Mouse (Mus musculus) spleen, embryonic (tissue): Measurements from ENCODE around the gene Elovl5.

Source experiments
- CTCF ChIA-PET: fragments of 350-600 bp; sonication (Branson Sonifier 250); formaldehyde crosslinking; loops from one replicate; lab custom pipeline; 2022; lab: Charles Lee

Gene Elovl5

DNA sequence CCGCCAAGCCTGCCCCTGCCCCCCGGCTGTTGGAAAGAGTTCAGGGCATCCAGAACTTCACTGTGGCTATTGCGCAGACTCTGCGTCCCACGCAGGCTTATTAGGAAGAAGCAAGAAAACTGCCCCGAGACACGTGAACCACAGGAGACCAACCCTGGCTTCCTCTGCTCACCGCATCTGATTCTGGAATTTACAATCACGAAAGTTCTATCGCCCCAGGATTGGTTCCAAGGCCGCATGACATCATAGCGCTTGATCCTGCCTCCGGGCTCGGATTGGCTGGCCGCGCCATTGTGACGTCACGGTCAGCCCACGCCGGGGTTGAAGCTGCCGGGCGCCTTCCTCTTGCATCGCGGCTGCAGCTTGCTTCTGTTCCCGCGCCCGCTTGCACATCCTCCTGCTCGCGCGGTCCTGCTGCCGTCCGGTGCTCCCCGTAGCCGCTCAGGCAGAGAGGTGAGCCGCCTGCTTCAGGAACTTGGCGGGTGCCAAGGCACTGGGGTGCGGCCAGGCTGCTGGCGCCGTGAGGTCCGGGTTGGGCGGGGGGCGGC lies at the start of gene Elovl5:
Elovl5 (plus strand) TSS at position 291 of the 548 bp plus-strand sequence.
- CTCF ChIA-PET = no interaction called here

DNA sequence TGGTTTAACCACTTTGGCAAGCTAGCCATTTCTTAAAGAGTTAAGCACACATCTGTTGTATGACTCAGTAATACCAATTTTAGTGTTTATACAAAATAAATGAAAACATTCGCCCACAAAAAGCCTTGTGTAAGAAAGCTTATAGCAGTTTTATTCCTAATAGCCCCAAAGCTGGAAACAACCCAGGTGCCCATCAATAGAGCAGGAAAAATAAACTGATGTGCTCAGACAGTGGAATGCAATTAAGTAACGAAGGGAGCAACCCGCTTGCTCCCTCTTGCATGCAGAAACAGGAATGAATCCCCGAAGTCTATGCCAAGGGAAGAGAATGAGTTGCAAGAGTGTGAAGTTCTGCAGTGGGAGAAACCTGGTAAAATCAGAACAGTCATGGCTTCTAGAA lies 25.7 kb upstream of the Elovl5 start:
- CTCF ChIA-PET = interaction anchor here (0.6 to 0.7 kb wide), 2 partner anchors 32 to 64 kb away, joined by 7 to 15 read pairs; no protein-coding TSS in a partner anchor

GRCm38 (mm10) chr9:77898551-77898950 lies 18.6 kb upstream of the Elovl5 start:
- CTCF ChIA-PET = interaction anchor here (0.6 kb wide), 1 partner anchor 30 kb away, joined by 5 read pairs; no protein-coding TSS in a partner anchor

DNA sequence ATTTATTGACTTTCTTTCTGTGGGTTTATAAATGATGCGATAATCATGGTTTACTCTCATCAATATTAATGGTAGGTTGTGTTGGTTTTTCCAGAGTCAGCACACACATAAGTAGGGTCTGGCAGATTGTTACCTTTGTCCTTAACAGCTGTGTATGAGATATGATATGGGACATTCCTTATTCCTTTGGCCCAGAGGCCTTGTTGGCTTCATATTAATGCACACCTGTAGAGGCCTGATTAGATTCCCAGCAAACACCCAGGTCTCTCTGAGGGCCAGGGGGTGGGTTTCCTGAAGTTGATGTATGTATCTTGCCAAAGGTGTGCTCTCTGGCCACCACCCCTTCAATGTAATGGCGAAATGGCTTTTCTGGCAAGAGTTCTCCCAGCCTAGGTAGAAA lies 13.0 kb upstream of the Elovl5 start:
- CTCF ChIA-PET = no interaction called here

DNA sequence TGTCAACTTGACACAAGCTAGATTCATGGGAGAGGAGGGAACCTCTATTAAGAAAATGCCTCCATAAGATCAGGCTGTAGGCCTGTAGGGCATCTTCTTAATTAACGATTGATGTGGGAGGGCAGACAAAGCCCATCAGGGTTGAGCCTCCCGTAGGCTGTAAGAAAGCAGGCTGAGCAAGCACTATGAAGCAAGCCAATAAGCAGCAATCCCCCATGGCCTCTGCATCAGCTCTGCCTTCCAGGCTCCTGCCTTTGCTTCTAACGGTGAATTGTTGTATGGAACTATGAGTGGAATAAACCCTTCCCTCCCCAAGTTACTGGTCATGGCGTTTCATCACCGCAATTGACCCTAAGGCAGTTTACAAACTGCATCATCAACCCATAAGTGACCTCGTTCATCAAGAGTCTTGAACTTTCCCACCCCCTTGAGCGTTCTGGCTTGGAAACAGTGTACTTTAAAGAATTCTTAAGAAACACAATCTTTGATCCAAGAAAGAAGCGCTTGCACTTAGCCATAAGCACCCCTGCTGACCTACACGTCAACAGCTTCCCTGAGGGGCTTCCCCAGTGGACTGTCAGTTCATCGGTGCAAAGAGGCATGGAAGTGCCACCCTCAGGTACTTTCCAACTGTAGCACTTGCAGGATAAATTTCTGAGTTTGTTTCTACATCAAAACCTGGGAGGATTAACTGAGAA lies 7.4 kb upstream of the Elovl5 start:
- CTCF ChIA-PET = interaction anchor here (0.6 kb wide), 1 partner anchor 24 kb away, joined by 3 read pairs; no protein-coding TSS in a partner anchor

- CTCF ChIA-PET = interaction anchor here (0.6 kb wide), 2 partner anchors 52 to 163 kb away, joined by 5 to 7 read pairs; no protein-coding TSS in a partner anchor
Observed at GRCm38 (mm10) chr9:77910270-77911240, 6.6 kb upstream of the Elovl5 start.

DNA sequence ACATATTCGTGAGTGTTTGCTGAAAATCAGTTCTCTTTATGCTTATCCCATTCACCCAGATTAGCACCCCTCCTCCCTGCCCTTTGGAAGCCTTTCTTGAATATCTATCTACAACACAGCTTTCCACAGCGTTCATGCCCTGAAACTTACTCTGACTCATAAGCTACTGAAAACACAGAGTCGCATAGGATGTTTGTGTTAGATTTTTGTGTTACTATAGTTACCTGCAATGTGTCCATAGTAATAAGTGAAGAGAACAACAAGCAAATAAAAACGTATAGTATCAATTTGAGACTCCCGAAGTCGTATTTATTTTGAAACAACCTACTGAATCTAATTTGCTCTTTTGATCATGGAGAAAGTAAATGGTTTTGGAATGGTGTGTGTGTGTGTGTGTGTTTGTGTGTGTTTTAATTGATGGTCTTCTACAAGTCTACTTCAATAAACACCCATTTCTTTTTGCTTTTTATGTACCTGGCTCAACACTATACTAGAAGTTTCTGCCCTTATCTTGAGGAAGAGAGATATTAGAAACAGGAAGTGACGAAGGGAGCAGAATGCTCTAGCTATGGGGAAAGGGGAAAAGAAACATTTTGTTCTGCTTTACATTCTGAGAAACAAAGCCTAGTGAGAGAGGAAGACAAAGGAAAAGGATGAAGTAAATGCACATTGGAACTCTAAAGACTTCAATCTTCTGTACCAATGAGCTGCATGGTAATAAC lies 5.5 kb upstream of the Elovl5 start:
- CTCF ChIA-PET = interaction anchor here (0.6 kb wide), 1 partner anchor 53 kb away, joined by 7 read pairs; no protein-coding TSS in a partner anchor

GRCm38 (mm10) chr9:77912246-77912645 lies 4.9 kb upstream of the Elovl5 start:
- CTCF ChIA-PET = no interaction called here

DNA sequence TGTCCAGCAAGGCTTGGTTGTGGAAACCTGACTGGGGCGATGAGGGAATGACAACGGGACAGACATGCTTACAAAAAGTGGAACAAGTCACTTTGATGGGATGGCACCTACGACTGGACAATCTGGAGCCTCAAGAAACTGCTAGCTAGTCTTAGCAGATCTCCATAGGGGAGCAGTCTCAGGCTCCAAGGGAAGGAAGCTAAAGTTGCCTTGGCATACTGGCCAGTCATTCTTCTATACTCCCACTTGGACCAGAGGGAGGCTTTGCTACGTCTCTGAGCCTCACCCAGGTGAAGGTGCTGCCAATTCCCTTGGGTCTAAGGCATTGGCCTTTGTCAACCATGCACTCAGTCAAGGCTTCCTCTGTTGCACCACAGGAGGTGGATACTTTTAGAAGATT lies 2.5 kb upstream of the Elovl5 start:
- CTCF ChIA-PET = no interaction called here

DNA sequence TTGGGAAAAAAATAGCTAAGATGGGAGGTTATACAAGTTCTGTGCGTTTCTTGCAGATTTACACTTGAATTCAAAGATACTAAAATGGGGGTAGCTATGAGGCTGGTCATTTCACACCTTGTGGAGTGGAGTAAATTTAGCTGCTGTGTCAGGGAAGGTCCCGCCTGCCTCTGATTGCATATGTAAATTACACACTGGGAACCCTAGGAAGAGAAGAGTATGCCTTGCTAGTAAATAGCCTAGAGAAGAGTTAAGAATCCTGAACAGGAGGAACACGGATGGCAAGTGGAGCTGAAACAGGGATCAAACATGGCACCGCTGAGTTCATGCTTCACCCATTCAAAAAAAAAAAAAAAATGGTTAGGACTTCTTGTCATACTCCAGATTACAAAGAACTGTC lies 1.4 kb upstream of the Elovl5 start:
- CTCF ChIA-PET = interaction anchor here (0.6 to 0.7 kb wide), 3 partner anchors 19 to 194 kb away, joined by 3 to 4 read pairs (median 3); partner anchors contain the start of gene Ick

- CTCF ChIA-PET = no interaction called here
Observed at GRCm38 (mm10) chr9:77917622-77918131, 513 bp downstream of the Elovl5 start.

DNA sequence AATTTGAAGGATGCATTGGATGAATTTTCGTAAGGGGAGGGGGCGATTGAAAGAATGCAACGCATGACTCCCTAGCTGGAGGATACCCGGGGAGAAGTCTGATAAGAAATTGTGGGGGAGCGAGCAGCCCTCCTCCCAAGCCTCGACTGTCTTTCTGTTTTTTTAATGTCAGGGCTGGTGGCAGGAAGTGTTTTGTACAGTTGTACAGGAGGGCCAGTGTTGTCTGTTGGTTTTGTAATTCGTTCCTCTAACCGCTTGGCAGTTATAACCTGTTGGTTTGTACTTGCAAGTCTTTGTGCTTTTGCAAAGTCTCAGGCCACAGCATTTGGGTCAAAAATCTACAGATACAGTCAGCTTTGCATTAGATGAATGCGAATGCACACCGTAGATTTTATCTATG lies 1.0 kb downstream of the Elovl5 start:
- CTCF ChIA-PET = interaction anchor here (0.6 kb wide), 1 partner anchor 188 kb away, joined by 3 read pairs; no protein-coding TSS in a partner anchor

- CTCF ChIA-PET = no interaction called here
Observed at GRCm38 (mm10) chr9:77918961-77919670, 2.0 kb downstream of the Elovl5 start.

DNA sequence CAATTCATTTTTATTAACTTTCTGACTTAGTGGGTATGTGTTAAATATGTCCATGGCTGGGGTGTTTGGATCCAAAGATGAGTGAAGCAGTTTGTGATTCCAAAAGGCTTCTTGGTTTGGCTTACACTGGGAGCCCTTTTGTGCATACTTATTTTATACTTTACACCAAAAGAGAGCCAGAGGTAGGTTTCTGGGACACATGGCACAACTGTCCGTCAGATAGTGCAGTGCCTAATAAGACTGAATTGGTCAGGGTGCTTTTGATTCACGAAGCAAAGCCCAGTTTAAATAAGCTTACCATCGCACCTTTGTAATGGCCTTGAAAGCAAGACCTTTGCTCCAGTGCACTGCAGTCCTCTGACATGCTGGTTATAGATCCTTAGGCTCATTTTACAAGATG lies 3.3 kb downstream of the Elovl5 start:
- CTCF ChIA-PET = interaction anchor here (0.6 to 0.7 kb wide), 2 partner anchors 120 to 226 kb away, joined by 3 to 4 read pairs; no protein-coding TSS in a partner anchor

DNA sequence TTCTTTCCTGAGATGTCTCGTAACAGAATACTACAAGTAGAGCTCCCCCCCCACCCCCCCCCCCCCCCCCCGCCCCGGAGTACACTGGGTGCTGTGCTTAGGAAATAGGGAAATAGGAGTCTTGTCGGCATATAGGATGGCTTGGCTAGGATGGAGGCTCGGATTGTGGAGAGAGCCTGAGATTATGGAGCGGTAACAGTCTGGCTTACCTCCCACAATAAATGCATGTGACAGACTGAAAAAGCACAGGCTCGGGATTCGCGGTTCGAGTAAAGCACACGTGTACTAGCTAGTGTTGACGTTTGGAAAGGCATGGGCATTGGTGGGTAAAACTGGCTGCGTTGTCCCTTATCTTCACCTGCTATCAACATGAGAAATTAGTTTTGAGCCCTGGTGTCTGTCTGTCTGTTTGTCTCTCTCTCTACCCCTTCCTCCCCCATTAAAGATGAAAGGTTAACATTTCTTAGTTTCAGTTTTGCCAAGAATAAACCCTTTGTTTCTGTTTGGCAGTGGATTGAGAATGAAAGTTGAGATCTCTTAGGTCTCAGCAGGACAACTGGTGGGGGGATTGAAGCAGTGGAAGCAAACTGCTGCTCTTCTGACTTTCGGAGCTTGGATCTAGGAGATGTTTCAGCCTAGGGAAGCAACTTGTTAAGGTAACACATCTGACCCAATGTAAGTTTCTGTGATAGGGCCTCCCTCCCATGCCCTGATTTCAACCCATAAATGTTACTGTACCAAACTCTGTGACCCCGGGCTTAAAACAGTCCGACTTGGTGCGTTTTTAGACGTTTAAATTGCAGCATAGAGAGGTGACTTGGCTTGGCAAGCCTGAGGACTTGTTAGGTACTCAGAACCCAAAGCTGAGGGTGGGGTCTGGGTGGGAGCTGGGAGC lies 4.4 kb downstream of the Elovl5 start:
- CTCF ChIA-PET = no interaction called here

DNA sequence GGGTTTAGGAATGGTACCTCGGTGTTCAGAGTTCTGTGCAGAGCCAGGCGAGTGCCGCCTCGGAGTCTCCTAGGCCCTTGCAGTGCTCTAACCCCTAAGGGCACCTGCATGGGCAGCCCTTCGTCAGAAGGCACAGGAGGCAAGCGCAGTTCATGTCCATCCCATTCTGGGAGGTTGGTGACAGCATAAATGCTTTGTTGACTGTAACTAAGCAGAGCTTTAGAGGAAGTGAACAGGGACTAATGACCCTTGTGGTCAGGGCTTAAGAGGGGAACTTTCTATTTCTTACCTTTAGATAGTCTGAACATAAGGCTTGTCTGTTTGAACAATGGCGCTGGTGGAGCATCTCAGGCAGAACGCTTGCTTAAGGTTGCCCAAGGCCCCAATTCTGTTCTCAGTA lies 6.6 kb downstream of the Elovl5 start:
- CTCF ChIA-PET = no interaction called here

GRCm38 (mm10) chr9:77924199-77924598 lies 7.0 kb downstream of the Elovl5 start:
- CTCF ChIA-PET = no interaction called here

GRCm38 (mm10) chr9:77926151-77926550 lies 9.0 kb downstream of the Elovl5 start:
- CTCF ChIA-PET = no interaction called here

DNA sequence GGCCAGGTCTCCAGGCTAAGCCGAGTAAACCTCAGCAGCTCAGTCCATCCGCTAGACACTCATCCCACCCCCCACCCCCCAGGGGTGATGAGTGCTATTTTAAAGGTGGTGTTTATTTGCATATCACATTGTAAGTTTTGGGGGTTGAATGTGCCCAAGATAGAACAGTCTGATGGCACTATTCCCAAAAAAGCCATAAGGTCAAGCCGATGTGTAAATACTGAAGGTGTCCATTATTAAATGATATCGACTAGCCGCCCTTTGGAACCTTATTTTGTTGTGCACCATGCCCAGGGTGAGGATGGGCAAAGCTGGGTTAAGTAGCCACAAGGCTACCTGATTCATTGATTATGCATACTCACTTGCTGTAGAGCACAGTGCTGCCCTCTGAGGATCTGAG lies 9.7 kb downstream of the Elovl5 start:
- CTCF ChIA-PET = no interaction called here
